10 mouse cellular contexts compared by ENCODE assay signal in the genomic region with DNA sequence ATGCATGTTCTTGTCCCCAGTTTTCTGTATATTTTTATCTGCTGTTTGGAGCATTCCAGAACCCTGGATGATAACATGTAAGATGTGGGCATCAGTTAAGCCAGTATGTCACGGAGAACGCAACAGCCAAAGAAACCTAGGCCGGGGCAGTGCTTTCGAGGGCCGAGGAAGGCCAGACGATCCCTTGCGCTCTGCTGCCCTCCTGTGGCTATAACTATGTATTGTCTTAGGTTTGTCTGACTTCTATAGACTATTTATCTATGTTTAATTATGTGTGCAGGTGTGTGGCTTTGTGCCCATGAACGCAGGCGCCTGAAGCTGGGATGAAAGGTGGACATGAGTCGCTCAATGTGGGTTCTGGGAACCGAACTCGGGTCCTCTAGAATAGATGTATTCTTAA. TPM values are rescaled to one million over a fixed set of nuclear protein-coding genes. Genes with fewer than 3 reads are reported as not detected.
DNase-seq lines count a peak whose midpoint lies in the region; ATAC-seq lines count a peak whose summit lies in the region.
"Had no signal": no experiment of that assay in that cellular context is flagged by ENCODE, and none has a peak within 500 bp of the region (broad histone marks: within the 10 kb centered on the region; RNA-seq: fewer than 3 reads in every experiment).

No protein-coding gene starts in this region.

- WGBS in midbrain, embryonic 12.5 days = 2% methylated on average over 12 of the region's 12 CpGs

- no peak overlapping the region for H3K4me2 ChIP-seq in midbrain, embryonic 12.5 days (replicated peaks)
- H3K4me2 ChIP-seq: embryonic facial prominence, embryonic 15.5 days had no signal

- peaks cover 11% of the 10 kb centered on the region; the same call in 1 of the 2 replicates for H3K36me3 ChIP-seq in midbrain, embryonic 12.5 days
- H3K36me3 ChIP-seq: embryonic facial prominence, embryonic 15.5 days had no signal

- DNase-seq in left cerebral cortex, adult 18-20 months (ENCODE audit: low spot score in 2 of 2) = peak; percentile 78 to 81
- no peak for DNase-seq in left cerebral cortex, adult 8-10 months (ENCODE audit: low spot score in 2 of 2)
- DNase-seq in heart, adult 8-10 months (ENCODE audit: low spot score) = peak; percentile 68
- peak; percentile 67 to 72 for DNase-seq in layer of hippocampus, postnatal 14 days (ENCODE audit: low spot score in 2 of 2)
- DNase-seq in spleen, postnatal 4 days (ENCODE audit: low spot score in 2 of 2) = peak; percentile 77 to 89

- H3K4me3 ChIP-seq in midbrain, embryonic 12.5 days = no peak overlapping the region
- H3K4me3 ChIP-seq: embryonic facial prominence, embryonic 15.5 days; myocyte had no signal

- peaks cover 1% of the 10 kb centered on the region; the same call in 1 of the 2 replicates for H3K27me3 ChIP-seq in midbrain, embryonic 12.5 days

- no peaks in the 10 kb centered on the region for H3K9me3 ChIP-seq in midbrain, embryonic 12.5 days
- H3K9me3 ChIP-seq: embryonic facial prominence, embryonic 15.5 days had no signal

- peaks cover 61% of the 10 kb centered on the region for H3K4me1 ChIP-seq in midbrain, embryonic 12.5 days

- no peak overlapping the region for H3K9ac ChIP-seq in midbrain, embryonic 12.5 days (replicated peaks)
- H3K9ac ChIP-seq: embryonic facial prominence, embryonic 15.5 days had no signal

- H3K27ac ChIP-seq in midbrain, embryonic 12.5 days (replicated peaks) = no peak overlapping the region
- H3K27ac ChIP-seq: embryonic facial prominence, embryonic 15.5 days had no signal

- peak; percentile 16 for ATAC-seq in activated CD4-positive, CD25-positive, alpha-beta regulatory T cell, adult 4 months
- ATAC-seq in common myeloid progenitor, adult 5-6 weeks (replicated peaks; ENCODE audit: low read depth, poor library complexity, severe bottlenecking) = peak; percentile 27; the same call in 1 of the 2 replicates
- peak; percentile 36; the same call in 1 of the 2 replicates for ATAC-seq in midbrain, embryonic 12.5 days (ENCODE audit: low FRiP score, low read depth)

RNA-seq across cellular contexts. Expression of gene Rnasel, which starts 2.5 kb away (rescaled TPM):
- 10 to 100 TPM; 11.7 to 13.4 TPM for total RNA-seq in left cerebral cortex, adult 18-20 months (2021)
- total RNA-seq in left cerebral cortex, adult 8-10 months (2022) = 10 to 100 TPM in 3 of 4 experiments, 1 to 10 TPM in 1; 10.0 to 12.9 (median 10.9) TPM
- polyA plus RNA-seq in activated CD4-positive, CD25-positive, alpha-beta regulatory T cell, adult 4 months (2017; shearing (Covaris generic)) = 10 to 100 TPM; 38.6 to 49.7 TPM
- total RNA-seq in common myeloid progenitor, adult 5-6 weeks (2017) = 50.9 and 71.5 TPM in 2 replicates
- 1 to 10 TPM; 3.8 to 4.4 (median 3.9) TPM for total RNA-seq in heart, adult 8-10 months (2022)
- 10 to 100 TPM; 10.9 to 11.4 TPM for total RNA-seq in layer of hippocampus, postnatal 14 days (2021)
- 42.1 and 42.9 TPM in 2 replicates for polyA plus RNA-seq in midbrain, embryonic 12.5 days (2016; fragmentation: Nextera tagmentation; extraction: Ambion mirVana)

RNA-seq across cellular contexts. Expression of gene Rgs16, which starts 6.6 kb away (rescaled TPM):
- 10 to 100 TPM; 10.3 to 12.6 TPM for total RNA-seq in left cerebral cortex, adult 18-20 months (2021)
- 10 to 100 TPM; 10.1 to 13.2 (median 11.4) TPM for total RNA-seq in left cerebral cortex, adult 8-10 months (2022)
- 10 to 100 TPM in 1 of 2 experiments, 1 to 10 TPM in 1; 5.6 to 27.5 TPM for polyA plus RNA-seq in activated CD4-positive, CD25-positive, alpha-beta regulatory T cell, adult 4 months (2017; shearing (Covaris generic))
- total RNA-seq in common myeloid progenitor, adult 5-6 weeks (2017) = not detected in 2 replicates
- total RNA-seq in heart, adult 8-10 months (2022) = 1 to 10 TPM; 1.2 to 2.6 (median 2.0) TPM
- total RNA-seq in layer of hippocampus, postnatal 14 days (2021) = 1 to 10 TPM; 6.6 to 8.8 TPM
- 46.3 and 53.3 TPM in 2 replicates for polyA plus RNA-seq in midbrain, embryonic 12.5 days (2016; fragmentation: Nextera tagmentation; extraction: Ambion mirVana)

Comparison
In these comparisons a context has a peak if more than half of its experiments do, and no peak if none do; other contexts are left out.
1. DNase-seq: peak in left cerebral cortex, adult 18-20 months (2 of 2), heart, adult 8-10 months (single experiment), layer of hippocampus, postnatal 14 days (2 of 2) and spleen, postnatal 4 days (2 of 2); none in left cerebral cortex, adult 8-10 months (0 of 2).
2. Peak in every context shown above with its lines, with median percentiles within 50 percentile points of each other: ATAC-seq.